Comparison of ENCODE assay signal across 8 mouse cellular contexts in the genomic region with DNA sequence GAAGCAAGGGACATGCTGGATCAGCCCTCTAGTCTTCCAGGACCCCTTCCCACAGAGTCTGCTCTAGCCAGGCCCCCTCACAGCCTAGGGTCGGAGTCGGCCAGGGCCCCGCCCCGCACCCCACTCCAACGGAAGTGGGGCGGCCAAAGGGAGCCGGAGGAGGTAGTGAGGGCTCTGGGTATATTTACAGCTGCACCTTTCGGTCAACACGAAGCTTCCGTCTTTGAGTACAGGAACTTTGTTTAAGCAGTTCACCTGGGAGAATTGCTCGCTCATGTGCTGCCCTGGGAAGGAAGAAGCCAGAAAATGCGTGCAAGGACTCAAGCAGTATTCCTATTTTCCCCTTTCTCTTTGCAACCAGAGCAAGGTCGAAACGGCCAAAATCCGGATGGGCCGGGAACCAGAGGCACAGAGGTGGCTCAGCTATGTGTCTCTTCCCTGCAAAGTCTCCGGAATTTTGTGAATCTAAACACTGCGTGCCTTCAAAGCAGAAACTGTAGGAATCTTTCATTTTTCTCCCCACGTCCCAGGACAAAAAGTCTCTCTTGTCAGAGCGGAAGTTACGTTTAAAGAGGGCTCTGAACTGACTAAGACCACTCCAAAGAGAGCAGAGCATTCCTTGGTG. TPM values are rescaled to one million over a fixed set of nuclear protein-coding genes. Genes with fewer than 3 reads are reported as not detected.
DNase-seq lines count a peak whose midpoint lies in the region; ATAC-seq and TF ChIP-seq lines count a peak whose summit lies in the region.

No protein-coding gene starts in this region.

- no peaks in the 10 kb centered on the region for H3K79me2 ChIP-seq in CH12.LX (replicated peaks; ENCODE audit: control insufficient read depth, extremely low read depth, insufficient read depth, poor library complexity, severe bottlenecking)

- ATAC-seq in heart, embryonic 16.5 days (replicated peaks; ENCODE audit: extremely low read depth, insufficient read depth, low FRiP score) = no peak
- ATAC-seq in midbrain, embryonic 13.5 days = no peak
- ATAC-seq in granulocyte monocyte progenitor cell, adult 5-6 weeks (replicated peaks; ENCODE audit: poor library complexity, severe bottlenecking) = no peak

- no peak for TF ChIP-seq RAD21 in CH12.LX (IDR thresholded peaks at IDR 0.05; ENCODE audit: low read depth, low read length)

- no peak for TF ChIP-seq CTCF in CH12.LX (conservative IDR thresholded peaks at IDR 0.05 in 1 of 2, IDR thresholded peaks at IDR 0.05 in 1 of 2; ENCODE audit: low read depth in 2 of 2, low read length in 2 of 2)

- peak overlapping the region; percentile 61 to 79 (median 73) for H3K4me3 ChIP-seq in CH12.LX (replicated peaks in 1 of 3; ENCODE audit: low read depth in 2 of 3, low read length in 2 of 3, poor library complexity in 1 of 3)
- peak overlapping the region; percentile 56 for H3K4me3 ChIP-seq in heart, embryonic 16.5 days (ENCODE audit: low read length)
- H3K4me3 ChIP-seq in limb, embryonic 10.5 days = peak overlapping the region; percentile 49
- peak overlapping the region; percentile 32 for H3K4me3 ChIP-seq in midbrain, embryonic 13.5 days (replicated peaks)

- peaks cover 0 to 2% of the 10 kb centered on the region in 2 experiments for H3K36me3 ChIP-seq in CH12.LX (replicated peaks in 1 of 2; ENCODE audit: control insufficient read depth in 1 of 2, insufficient read depth in 1 of 2, low read length in 1 of 2)
- no peaks in the 10 kb centered on the region for H3K36me3 ChIP-seq in heart, embryonic 16.5 days (ENCODE audit: control insufficient read depth, insufficient read depth)
- no peaks in the 10 kb centered on the region for H3K36me3 ChIP-seq in limb, embryonic 10.5 days
- no peaks in the 10 kb centered on the region for H3K36me3 ChIP-seq in midbrain, embryonic 13.5 days

- H3K27me3 ChIP-seq in CH12.LX (replicated peaks) = no peaks in the 10 kb centered on the region
- no peaks in the 10 kb centered on the region for H3K27me3 ChIP-seq in heart, embryonic 16.5 days (ENCODE audit: control insufficient read depth, insufficient read depth, low read length)
- H3K27me3 ChIP-seq in limb, embryonic 10.5 days (ENCODE audit: low read depth, poor library complexity, severe bottlenecking) = peaks cover 30% of the 10 kb centered on the region
- peaks cover 34% of the 10 kb centered on the region for H3K27me3 ChIP-seq in midbrain, embryonic 13.5 days

- in situ Hi-C loops in CH12.LX (cut with MboI; ENCODE audit: low pct_ligation_motif_present, low pct_unique_long_range_greater_than_20kb, low sequenced_read_pairs) = loop anchor here (10.0 kb wide), 1 partner anchor 249 kb away; the partner anchor contains the start of gene Ggt5

- TF ChIP-seq POLR2A in CH12.LX (IDR thresholded peaks at IDR 0.05; ENCODE audit: low read depth, low read length) = no peak; the same call in 1 of the 2 replicates

- H3K9ac ChIP-seq in CH12.LX (ENCODE audit: insufficient read depth, low read depth) = peak overlapping the region; percentile 83
- peak overlapping the region; percentile 26 for H3K9ac ChIP-seq in heart, embryonic 16.5 days (ENCODE audit: low read length)
- no peak overlapping the region; the same call in 1 of the 2 replicates for H3K9ac ChIP-seq in midbrain, embryonic 13.5 days (replicated peaks)

- H3K4me2 ChIP-seq in CH12.LX (ENCODE audit: insufficient read depth, low read depth, poor library complexity, severe bottlenecking) = peak overlapping the region; percentile 86
- peak overlapping the region; percentile 81 for H3K4me2 ChIP-seq in heart, embryonic 16.5 days (ENCODE audit: low read depth, low read length)
- peak overlapping the region; percentile 57 for H3K4me2 ChIP-seq in midbrain, embryonic 13.5 days (replicated peaks)

- 12% methylated on average over 21 of the region's 21 CpGs for WGBS in heart, embryonic 16.5 days
- WGBS in limb, embryonic 10.5 days = 15% methylated on average over 21 of the region's 21 CpGs
- WGBS in midbrain, embryonic 13.5 days = 16% methylated on average over 21 of the region's 21 CpGs

- H3K4me1 ChIP-seq in CH12.LX (ENCODE audit: control insufficient read depth in 1 of 2, insufficient read depth in 2 of 2) = peaks cover 3 to 40% of the 10 kb centered on the region in 2 experiments; a peak in 2 of 4 replicates
- H3K4me1 ChIP-seq in heart, embryonic 16.5 days (ENCODE audit: control insufficient read depth, insufficient read depth, low read length) = peaks cover 28% of the 10 kb centered on the region
- peaks cover 53% of the 10 kb centered on the region for H3K4me1 ChIP-seq in limb, embryonic 10.5 days
- H3K4me1 ChIP-seq in midbrain, embryonic 13.5 days (replicated peaks) = peaks cover 36% of the 10 kb centered on the region

- H3K27ac ChIP-seq in CH12.LX (ENCODE audit: insufficient read depth, low read depth) = peak overlapping the region; percentile 92
- no peak overlapping the region for H3K27ac ChIP-seq in heart, embryonic 16.5 days (ENCODE audit: low read length)
- H3K27ac ChIP-seq in limb, embryonic 10.5 days = peak overlapping the region; percentile 74
- H3K27ac ChIP-seq in midbrain, embryonic 13.5 days = no peak overlapping the region

- dilution Hi-C loops in CH12.LX (cut with MboI; ENCODE audit: extremely low pct_ligation_motif_present, extremely low pct_unique_long_range_greater_than_20kb, low sequenced_read_pairs) = no loop called here

- TF ChIP-seq EP300 in CH12.LX (IDR thresholded peaks at IDR 0.05; ENCODE audit: low read length) = no peak

- DNase-seq in CH12.LX (ENCODE audit: extremely low read depth) = peak; percentile 58
- DNase-seq in adrenal gland, postnatal 14 days = peak; percentile 53
- DNase-seq in limb, embryonic 10.5 days (ENCODE audit: low spot score) = no peak
- DNase-seq in thymus, postnatal 14 days = peak; percentile 54
- DNase-seq in layer of hippocampus, postnatal 14 days (ENCODE audit: low spot score in 2 of 2) = no peak

- no peaks in the 10 kb centered on the region for H3K9me3 ChIP-seq in CH12.LX (replicated peaks; ENCODE audit: low read length)
- no peaks in the 10 kb centered on the region for H3K9me3 ChIP-seq in heart, embryonic 16.5 days (replicated peaks; ENCODE audit: control insufficient read depth, low read length)
- H3K9me3 ChIP-seq in limb, embryonic 10.5 days (replicated peaks) = no peaks in the 10 kb centered on the region
- no peaks in the 10 kb centered on the region for H3K9me3 ChIP-seq in midbrain, embryonic 13.5 days

RNA-seq across cellular contexts. Expression of gene Gstt2, which starts 3.7 kb away (rescaled TPM):
- total RNA-seq in CH12.LX (2012; rRNA removed) (126 and 201 TPM in 2 replicates), CH12.LX (2014; rRNA removed) (192 and 197 TPM in 2 replicates)
- polyA plus RNA-seq in CH12.LX (2012; ENCODE audit: insufficient read length, low read depth) = 253 and 304 TPM in 2 replicates
- total RNA-seq in adrenal gland, postnatal 14 days (2021) = 33.3 and 40.9 TPM in 2 replicates
- 15.5 and 16.2 TPM in 2 replicates for polyA plus RNA-seq in heart, embryonic 16.5 days (2015; fragmentation: Nextera tagmentation; extraction: Ambion mirVana)
- polyA plus RNA-seq in limb, embryonic 10.5 days (2016; fragmentation: Nextera tagmentation; extraction: Ambion mirVana) = 4.9 and 6.5 TPM in 2 replicates
- polyA plus RNA-seq in midbrain, embryonic 13.5 days (2015; fragmentation: Nextera tagmentation; extraction: Ambion mirVana) = 5.8 and 5.9 TPM in 2 replicates
- 1 to 10 TPM; 3.5 to 4.0 TPM for total RNA-seq in layer of hippocampus, postnatal 14 days (2021)
- total RNA-seq in granulocyte monocyte progenitor cell, adult 5-6 weeks (2014; fragmentation: Nextera tagmentation) = 18.0 and 33.8 TPM in 2 replicates
- 17.5 and 31.1 TPM in 2 replicates for total RNA-seq in granulocyte monocyte progenitor cell, adult 5-6 weeks (2017)

RNA-seq across cellular contexts. Expression of gene Gstt4, which starts 11.2 kb away (rescaled TPM):
- total RNA-seq in CH12.LX (2012; rRNA removed) = 0.17 and 0.21 TPM in 2 replicates
- 0.42 and 0.45 TPM in 2 replicates for total RNA-seq in CH12.LX (2014; rRNA removed)
- polyA plus RNA-seq in CH12.LX (2012; ENCODE audit: insufficient read length, low read depth) = 0.80 and 0.94 TPM in 2 replicates
- 0.59 and 0.79 TPM in 2 replicates for total RNA-seq in adrenal gland, postnatal 14 days (2021)
- polyA plus RNA-seq in heart, embryonic 16.5 days (2015; fragmentation: Nextera tagmentation; extraction: Ambion mirVana) = not detected in 2 replicates
- polyA plus RNA-seq in limb, embryonic 10.5 days (2016; fragmentation: Nextera tagmentation; extraction: Ambion mirVana) = not detected in 2 replicates
- not detected in 2 replicates for polyA plus RNA-seq in midbrain, embryonic 13.5 days (2015; fragmentation: Nextera tagmentation; extraction: Ambion mirVana)
- total RNA-seq in layer of hippocampus, postnatal 14 days (2021) = not detected
- total RNA-seq in granulocyte monocyte progenitor cell, adult 5-6 weeks (2014; fragmentation: Nextera tagmentation) = not detected in 2 replicates
- total RNA-seq in granulocyte monocyte progenitor cell, adult 5-6 weeks (2017) = not detected in 2 replicates

RNA-seq across cellular contexts. Expression of gene Mif, which starts 26.5 kb away (rescaled TPM):
- total RNA-seq in CH12.LX (2012; rRNA removed) (1,561 and 2,151 TPM in 2 replicates), CH12.LX (2014; rRNA removed) (1,037 and 1,217 TPM in 2 replicates)
- polyA plus RNA-seq in CH12.LX (2012; ENCODE audit: insufficient read length, low read depth) = 1,853 and 2,072 TPM in 2 replicates
- total RNA-seq in adrenal gland, postnatal 14 days (2021) = 259 and 296 TPM in 2 replicates
- 1,867 and 2,124 TPM in 2 replicates for polyA plus RNA-seq in heart, embryonic 16.5 days (2015; fragmentation: Nextera tagmentation; extraction: Ambion mirVana)
- 3,225 and 4,131 TPM in 2 replicates for polyA plus RNA-seq in limb, embryonic 10.5 days (2016; fragmentation: Nextera tagmentation; extraction: Ambion mirVana)
- polyA plus RNA-seq in midbrain, embryonic 13.5 days (2015; fragmentation: Nextera tagmentation; extraction: Ambion mirVana) = 1,337 and 1,364 TPM in 2 replicates
- total RNA-seq in layer of hippocampus, postnatal 14 days (2021) = 100 to 1,000 TPM; 563 to 640 TPM
- 657 and 889 TPM in 2 replicates for total RNA-seq in granulocyte monocyte progenitor cell, adult 5-6 weeks (2014; fragmentation: Nextera tagmentation)
- 712 and 870 TPM in 2 replicates for total RNA-seq in granulocyte monocyte progenitor cell, adult 5-6 weeks (2017)

RNA-seq across cellular contexts. Expression of gene Gstt1, which starts 35.2 kb away (rescaled TPM):
- total RNA-seq in CH12.LX (2012; rRNA removed) (50.9 and 58.1 TPM in 2 replicates), CH12.LX (2014; rRNA removed) (2.4 and 2.9 TPM in 2 replicates)
- polyA plus RNA-seq in CH12.LX (2012; ENCODE audit: insufficient read length, low read depth) = 4.5 and 6.2 TPM in 2 replicates
- 69.1 and 93.9 TPM in 2 replicates for total RNA-seq in adrenal gland, postnatal 14 days (2021)
- 9.0 and 10.2 TPM in 2 replicates for polyA plus RNA-seq in heart, embryonic 16.5 days (2015; fragmentation: Nextera tagmentation; extraction: Ambion mirVana)
- polyA plus RNA-seq in limb, embryonic 10.5 days (2016; fragmentation: Nextera tagmentation; extraction: Ambion mirVana) = 1.7 and 3.8 TPM in 2 replicates
- polyA plus RNA-seq in midbrain, embryonic 13.5 days (2015; fragmentation: Nextera tagmentation; extraction: Ambion mirVana) = 4.8 and 5.5 TPM in 2 replicates
- total RNA-seq in layer of hippocampus, postnatal 14 days (2021) = 1 to 10 TPM; 4.6 to 4.7 TPM
- total RNA-seq in granulocyte monocyte progenitor cell, adult 5-6 weeks (2014; fragmentation: Nextera tagmentation) = not detected in 2 replicates
- not detected in 2 replicates for total RNA-seq in granulocyte monocyte progenitor cell, adult 5-6 weeks (2017)

RNA-seq across cellular contexts. Expression of gene Gstt3, which starts 52.4 kb away (rescaled TPM):
- total RNA-seq in CH12.LX (2012; rRNA removed) = 72.3 and 117 TPM in 2 replicates
- 109 and 110 TPM in 2 replicates for total RNA-seq in CH12.LX (2014; rRNA removed)
- polyA plus RNA-seq in CH12.LX (2012; ENCODE audit: insufficient read length, low read depth) = 144 and 163 TPM in 2 replicates
- total RNA-seq in adrenal gland, postnatal 14 days (2021) = 20.2 and 21.2 TPM in 2 replicates
- 5.6 and 6.2 TPM in 2 replicates for polyA plus RNA-seq in heart, embryonic 16.5 days (2015; fragmentation: Nextera tagmentation; extraction: Ambion mirVana)
- polyA plus RNA-seq in limb, embryonic 10.5 days (2016; fragmentation: Nextera tagmentation; extraction: Ambion mirVana) = 2.7 and 4.2 TPM in 2 replicates
- polyA plus RNA-seq in midbrain, embryonic 13.5 days (2015; fragmentation: Nextera tagmentation; extraction: Ambion mirVana) = 0.30 and 0.61 TPM in 2 replicates
- total RNA-seq in layer of hippocampus, postnatal 14 days (2021) = 1 to 10 TPM; 1.3 to 2.5 TPM
- 4.5 and 12.9 TPM in 2 replicates for total RNA-seq in granulocyte monocyte progenitor cell, adult 5-6 weeks (2014; fragmentation: Nextera tagmentation)
- total RNA-seq in granulocyte monocyte progenitor cell, adult 5-6 weeks (2017) = 4.4 and 4.7 TPM in 2 replicates

Comparison
In these comparisons a context has a peak if more than half of its experiments do, and no peak if none do; other contexts are left out.
1. DNase-seq: peak in CH12.LX (single experiment), adrenal gland, postnatal 14 days (single experiment) and thymus, postnatal 14 days (single experiment); none in limb, embryonic 10.5 days (single experiment) and layer of hippocampus, postnatal 14 days (0 of 2).
2. H3K27ac ChIP-seq: peak in CH12.LX (single experiment) and limb, embryonic 10.5 days (single experiment); none in heart, embryonic 16.5 days (single experiment) and midbrain, embryonic 13.5 days (single experiment).
3. Peak in every context shown above with its lines, with median percentiles within 50 percentile points of each other: H3K4me2 ChIP-seq and H3K4me3 ChIP-seq.